Mouse (Mus musculus) liver, embryonic 11.5 days (tissue): ENCODE data around the gene Vmn1r138. TPM values are rescaled to one million over a fixed set of nuclear protein-coding genes. Genes with fewer than 3 reads are reported as not detected.
"Not testable (repeated sequence)": the region's sequence is repeated elsewhere in the genome, so short reads cannot be mapped to it uniquely, and the experiment has no call there.

Source experiments
- ATAC-seq: fragments of 200-750 bp; cut with Nextera tagmentation; replicated peaks from 2 replicates; pipeline ENCODE4 v1.8.0; 2017; ENCODE audit warnings: moderate number of reproducible peaks, mild to moderate bottlenecking, moderate TSS enrichment, moderate library complexity; ENCODE audit not compliant: low FRiP score
- DNase-seq: peaks from one replicate; pipeline ENCODE4 v3.0.0-alpha.2; 2017; ENCODE audit warnings: low spot score
- H3K27ac ChIP-seq: fragments of 300-500 bp; sonication (generic); 2 replicates; pipeline ENCODE4 v1.5.1; 2014; ENCODE audit warnings: mild to moderate bottlenecking, low read depth, low read length, control low read depth
- H3K27me3 ChIP-seq: fragments of 300-500 bp; sonication (generic); replicated peaks from 2 replicates; pipeline ENCODE4 v1.6.1; 2014; ENCODE audit warnings: low read length, mixed read lengths; ENCODE audit not compliant: control insufficient read depth, insufficient read depth
- H3K36me3 ChIP-seq: fragments of 300-500 bp; sonication (generic); 2 replicates; pipeline ENCODE4 v1.6.1; 2014; ENCODE audit warnings: mild to moderate bottlenecking, low read length, moderate library complexity, mixed read lengths; ENCODE audit not compliant: control insufficient read depth, insufficient read depth
- H3K4me1 ChIP-seq: fragments of 300-500 bp; sonication (generic); replicated peaks from 2 replicates; pipeline ENCODE4 v1.6.1; 2014; ENCODE audit warnings: low read length, mixed read lengths; ENCODE audit not compliant: control insufficient read depth, insufficient read depth
- H3K4me2 ChIP-seq: fragments of 300-500 bp; sonication (generic); 2 replicates; pipeline ENCODE4 v1.6.1; 2014; ENCODE audit warnings: mild to moderate bottlenecking, control low read depth, moderate library complexity
- H3K4me3 ChIP-seq: fragments of 300-500 bp; sonication (generic); 2 replicates; pipeline ENCODE4 v1.5.1; 2014; ENCODE audit warnings: low read depth, low read length, control low read depth
- H3K9ac ChIP-seq: fragments of 300-500 bp; sonication (generic); 2 replicates; pipeline ENCODE4 v1.6.1; 2014; ENCODE audit warnings: low read depth, low read length, control low read depth
- H3K9me3 ChIP-seq: fragments of 300-500 bp; sonication (generic); 2 replicates; pipeline ENCODE4 v1.6.1; 2016; ENCODE audit warnings: low read length, inconsistent platforms, mixed read lengths; ENCODE audit not compliant: control insufficient read depth
- WGBS: fragments of 180-500 bp; shearing (Covaris S2); extraction: QIAGEN DNeasy Blood & Tissue Kit; methylation state at CpG from one replicate; pipeline ENCODE4 v1.1.7; 2014; 5-methylcytosine and 5-hydroxymethylcytosine counted together
- polyA plus RNA-seq: library from polyadenylated mRNA; unstranded; fragments of >200 nt; fragmentation: Nextera tagmentation; extraction: Ambion mirVana; gene quantifications from 2 replicates; pipeline ENCODE4 v1.2.1, GENCODE M21; 2014

The Vmn1r138 gene
- not detected in 2 replicates for polyA plus RNA-seq

GRCm38 (mm10) chr7:22028797-22029196 is at the start of gene Vmn1r138:
Gene Vmn1r138, minus strand, starts transcription at chr7:22028897.
- H3K27ac ChIP-seq, H3K4me2 ChIP-seq, H3K4me1 ChIP-seq, DNase-seq, H3K36me3 ChIP-seq, H3K27me3 ChIP-seq, H3K9me3 ChIP-seq, H3K9ac ChIP-seq, H3K4me3 ChIP-seq, ATAC-seq: not testable (repeated sequence)
- no CpG with 5 or more reads among the region's 2 CpGs for WGBS

- H3K27me3 ChIP-seq: not testable (repeated sequence)
- WGBS: no CpG with 5 or more reads among the region's 7 CpGs
Measured at GRCm38 (mm10) chr7:22068757-22069156, 40.1 kb upstream of the Vmn1r138 start, which contains the start of gene Vmn1r139. Gene Vmn1r139, plus strand, starts transcription at chr7:22069057.

GRCm38 (mm10) chr7:22056205-22056604 is 27.5 kb upstream of the Vmn1r138 start, which contains the start of gene Gm6176:
Gene Gm6176, minus strand, starts transcription at chr7:22056305.
- H3K27ac ChIP-seq, H3K27me3 ChIP-seq, DNase-seq, H3K4me1 ChIP-seq, H3K4me2 ChIP-seq, H3K4me3 ChIP-seq, H3K9ac ChIP-seq, H3K36me3 ChIP-seq, H3K9me3 ChIP-seq, ATAC-seq: not testable (repeated sequence)
- no CpG with 5 or more reads among the region's 1 CpGs for WGBS

More at GRCm38 (mm10) chr7:22068757-22069156, 40.1 kb upstream of the Vmn1r138 start, which contains the start of gene Vmn1r139:
- not testable (repeated sequence) for DNase-seq, ATAC-seq, H3K9ac ChIP-seq, H3K36me3 ChIP-seq, H3K27ac ChIP-seq, H3K4me3 ChIP-seq, H3K9me3 ChIP-seq, H3K4me1 ChIP-seq, H3K4me2 ChIP-seq

- DNase-seq: not testable (repeated sequence)
Measured at GRCm38 (mm10) chr7:21994287-21994686, 34.4 kb downstream of the Vmn1r138 start, which contains the start of gene Vmn1r137. Gene Vmn1r137, plus strand, starts transcription at chr7:21994587.

More at GRCm38 (mm10) chr7:21994287-21994686, 34.4 kb downstream of the Vmn1r138 start, which contains the start of gene Vmn1r137:
- ATAC-seq, H3K9me3 ChIP-seq, H3K27ac ChIP-seq, H3K4me3 ChIP-seq, H3K4me2 ChIP-seq, H3K9ac ChIP-seq, H3K36me3 ChIP-seq, H3K27me3 ChIP-seq, H3K4me1 ChIP-seq: not testable (repeated sequence)
- WGBS: no CpG with 5 or more reads among the region's 3 CpGs

Other genes starting within 250 kb of the Vmn1r138 start
- gene Gm4177, start 232.2 kb downstream of the Vmn1r138 start, polyA plus RNA-seq: not detected in 2 replicates
- not detected in 2 replicates for gene Vmn1r135, start 196.5 kb downstream of the Vmn1r138 start, polyA plus RNA-seq
- not detected in 2 replicates for gene Gm5725, start 184.6 kb downstream of the Vmn1r138 start, polyA plus RNA-seq
- not detected in 2 replicates for gene Gm5891, start 107.6 kb downstream of the Vmn1r138 start, polyA plus RNA-seq
- gene Vmn1r137, start 34.3 kb downstream of the Vmn1r138 start, polyA plus RNA-seq: not detected in 2 replicates
- gene Gm6176, start 27.4 kb upstream of the Vmn1r138 start, polyA plus RNA-seq: not detected in 2 replicates
- gene Vmn1r139, start 40.2 kb upstream of the Vmn1r138 start, polyA plus RNA-seq: not detected in 2 replicates
- not detected in 2 replicates for gene Gm16451, start 89.3 kb upstream of the Vmn1r138 start, polyA plus RNA-seq
- not detected in 2 replicates for gene Gm10666, start 105.8 kb upstream of the Vmn1r138 start, polyA plus RNA-seq
- gene Vmn1r142, start 135.1 kb upstream of the Vmn1r138 start, polyA plus RNA-seq: not detected in 2 replicates
- gene Vmn1r143, start 160.5 kb upstream of the Vmn1r138 start, polyA plus RNA-seq: not detected in 2 replicates
- not detected in 2 replicates for gene Gm8653, start 172.4 kb upstream of the Vmn1r138 start, polyA plus RNA-seq
- not detected in 2 replicates for gene Gm8453, start 200.6 kb upstream of the Vmn1r138 start, polyA plus RNA-seq